Mouse (Mus musculus): ENCODE data around the gene Ube2f. TPM values are rescaled to one million over a fixed set of nuclear protein-coding genes. Genes with fewer than 3 reads are reported as not detected.

Ube2f gene
- total RNA-seq, 2 experiments from 2014 or later, result 52.5 to 55.5 TPM

DNA sequence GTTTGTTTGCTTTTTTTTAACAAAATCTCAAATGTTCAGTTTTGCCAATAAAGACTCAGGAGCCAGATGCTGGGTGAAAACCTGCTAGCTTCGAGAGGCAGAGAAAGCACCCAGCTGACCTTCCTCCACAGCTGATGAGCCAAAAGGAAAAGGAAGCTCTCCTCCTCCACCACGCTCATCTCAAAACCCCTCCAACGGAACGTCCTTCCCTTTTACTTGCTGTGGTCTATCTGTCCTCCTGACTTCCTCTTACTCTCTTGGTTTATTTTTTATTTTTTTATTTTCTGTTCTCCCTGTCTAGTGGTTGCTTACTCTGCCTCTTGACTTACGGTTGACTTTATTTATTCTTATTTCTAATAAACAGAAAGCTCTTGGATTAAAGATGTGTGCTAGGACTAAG is 14.7 kb upstream of the Ube2f start:
- DNase-seq (ENCODE audit: low spot score in 2 of 2), result no peak

DNA sequence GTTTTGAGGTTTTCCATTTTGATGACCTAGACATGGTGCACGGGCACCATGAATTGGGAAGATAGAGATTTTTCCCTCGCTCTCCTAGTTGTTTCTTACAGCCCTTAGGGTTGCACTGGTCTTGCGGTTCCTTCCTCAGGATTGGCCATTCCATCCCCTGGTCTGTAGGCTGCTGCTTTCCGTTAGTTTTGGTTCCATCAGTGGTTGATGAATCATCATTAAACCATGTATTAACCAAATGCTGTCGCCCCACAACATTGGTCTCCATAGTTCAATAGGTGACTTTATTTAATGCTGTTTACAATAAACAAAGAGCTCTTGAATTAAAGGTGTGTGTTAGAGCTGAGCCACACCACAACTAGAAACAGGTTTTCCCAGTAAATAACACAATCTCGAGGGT is 12.4 kb upstream of the Ube2f start:
- DNase-seq (ENCODE audit: low spot score in 2 of 2), result no peak

DNA sequence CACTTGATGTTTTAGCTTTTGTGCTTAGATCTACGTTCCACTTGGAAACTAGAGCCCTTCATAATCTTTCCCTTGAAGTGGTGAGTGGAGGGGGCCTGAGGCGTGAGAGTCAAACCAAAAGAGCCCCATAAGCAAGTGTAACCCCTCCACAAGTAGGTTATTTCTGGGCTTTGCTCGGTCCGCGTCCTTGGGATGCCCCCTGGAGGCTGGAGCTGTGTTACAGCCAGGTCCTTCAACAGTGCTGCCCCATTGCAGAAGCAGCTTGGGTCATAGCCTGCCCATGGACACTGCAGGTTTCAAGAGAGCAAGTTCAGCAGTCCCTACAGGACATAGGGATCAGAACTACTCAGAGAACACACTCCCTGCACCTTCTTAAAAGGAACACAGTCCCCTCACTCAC is 11.0 kb upstream of the Ube2f start:
- peak; percentile 34 to 59 for DNase-seq (ENCODE audit: low spot score in 2 of 2)

DNA sequence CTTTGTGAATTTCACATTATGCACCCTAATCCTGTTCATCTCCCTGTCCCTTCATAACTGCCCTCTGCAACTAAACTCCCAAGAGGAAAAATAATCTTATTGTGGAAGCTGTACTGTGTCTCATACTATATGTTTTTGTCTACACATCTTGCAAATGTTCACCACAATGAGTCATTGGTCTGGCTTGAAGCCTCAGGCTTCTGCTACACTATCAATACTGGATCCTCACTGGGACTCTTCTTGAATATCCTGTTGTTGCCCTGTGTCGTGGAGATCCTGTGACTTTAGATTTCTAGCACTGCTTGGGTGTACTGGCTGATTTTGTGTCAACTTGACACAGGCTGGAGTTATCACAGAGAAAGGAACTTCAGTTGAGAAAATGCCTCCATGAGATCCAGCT is 10.3 kb upstream of the Ube2f start:
- DNase-seq (ENCODE audit: low spot score in 2 of 2), result no peak

DNA sequence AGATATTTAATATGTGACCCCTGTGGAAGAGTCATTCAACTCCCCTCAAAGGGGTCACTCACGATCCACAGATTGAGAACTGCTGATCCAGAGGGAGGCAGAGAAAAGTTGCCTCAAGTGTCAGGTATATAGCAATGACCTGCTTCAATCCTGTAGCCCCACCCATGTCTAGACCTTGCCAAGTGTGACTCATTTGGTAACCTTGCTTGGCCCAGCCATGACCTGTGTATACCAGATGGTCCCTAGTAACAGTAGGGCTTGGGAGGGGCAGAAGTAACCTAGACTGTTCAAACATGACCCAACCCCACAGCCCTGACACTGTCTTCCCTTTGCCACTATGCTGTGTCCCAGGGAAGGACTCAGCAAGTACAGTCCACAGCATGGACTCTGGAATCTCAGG is 9.4 kb upstream of the Ube2f start:
- no peak for DNase-seq (ENCODE audit: low spot score in 2 of 2)

DNA sequence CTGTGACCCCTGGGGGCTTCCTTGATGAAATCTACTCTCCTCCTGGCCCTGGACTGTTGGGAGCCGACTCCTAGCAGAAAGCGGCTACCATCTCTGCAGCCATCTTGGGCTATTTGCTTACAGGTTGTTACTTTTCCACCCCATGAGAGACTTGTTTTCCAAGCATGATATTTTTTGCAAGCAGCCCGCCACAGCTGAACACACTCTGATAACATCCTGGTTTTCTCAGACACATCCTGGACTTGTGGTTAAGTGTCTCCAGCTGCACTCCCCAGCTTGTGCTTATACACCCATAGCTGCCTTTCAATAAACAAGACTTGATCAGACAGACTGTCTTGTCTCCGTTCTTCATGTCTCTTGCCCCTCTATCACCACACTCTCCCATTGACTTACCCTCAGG is 8.9 kb upstream of the Ube2f start:
- no peak for DNase-seq (ENCODE audit: low spot score in 2 of 2)

DNA sequence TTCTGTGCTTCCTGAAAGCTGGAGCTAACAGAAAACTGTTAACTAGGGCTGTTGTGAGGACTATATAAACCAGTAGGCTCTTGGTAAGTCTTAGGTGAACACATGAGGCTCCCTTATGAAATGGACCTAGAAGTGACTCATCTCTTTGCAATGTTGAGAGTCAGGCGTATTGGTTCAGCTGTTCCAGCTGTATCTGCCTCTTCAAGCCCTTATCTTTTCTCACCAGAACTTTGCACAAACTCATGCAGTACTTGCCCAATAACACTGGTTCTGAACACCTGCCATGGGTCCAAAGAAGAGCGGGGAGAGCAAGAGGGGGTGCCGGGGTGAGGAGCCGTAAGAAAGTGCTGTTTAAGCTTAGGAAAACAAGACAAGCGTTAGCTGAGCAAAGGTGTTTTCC is 1.9 kb upstream of the Ube2f start:
- no peak for DNase-seq (ENCODE audit: low spot score in 2 of 2)

DNA sequence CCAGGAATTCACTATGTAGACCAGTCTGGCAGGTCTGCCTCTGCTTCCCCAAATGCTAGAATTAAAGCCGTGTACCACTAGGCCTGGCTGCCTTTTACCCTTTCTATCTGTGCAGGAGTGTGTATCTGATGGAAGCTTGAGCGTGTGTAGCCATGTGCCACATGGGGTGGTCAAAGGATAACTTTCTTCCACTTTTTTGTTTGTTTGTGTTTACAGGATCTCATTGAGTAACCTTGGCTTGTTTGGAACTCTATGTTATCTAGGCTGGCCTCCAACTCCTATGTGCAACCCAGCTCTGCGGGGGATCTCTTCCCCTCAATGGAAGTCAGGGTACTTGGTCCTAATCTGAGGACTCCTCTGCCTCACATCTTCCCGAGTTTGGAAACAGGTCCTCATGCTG is 1.1 kb upstream of the Ube2f start:
- DNase-seq (ENCODE audit: low spot score in 2 of 2), result no peak

DNA sequence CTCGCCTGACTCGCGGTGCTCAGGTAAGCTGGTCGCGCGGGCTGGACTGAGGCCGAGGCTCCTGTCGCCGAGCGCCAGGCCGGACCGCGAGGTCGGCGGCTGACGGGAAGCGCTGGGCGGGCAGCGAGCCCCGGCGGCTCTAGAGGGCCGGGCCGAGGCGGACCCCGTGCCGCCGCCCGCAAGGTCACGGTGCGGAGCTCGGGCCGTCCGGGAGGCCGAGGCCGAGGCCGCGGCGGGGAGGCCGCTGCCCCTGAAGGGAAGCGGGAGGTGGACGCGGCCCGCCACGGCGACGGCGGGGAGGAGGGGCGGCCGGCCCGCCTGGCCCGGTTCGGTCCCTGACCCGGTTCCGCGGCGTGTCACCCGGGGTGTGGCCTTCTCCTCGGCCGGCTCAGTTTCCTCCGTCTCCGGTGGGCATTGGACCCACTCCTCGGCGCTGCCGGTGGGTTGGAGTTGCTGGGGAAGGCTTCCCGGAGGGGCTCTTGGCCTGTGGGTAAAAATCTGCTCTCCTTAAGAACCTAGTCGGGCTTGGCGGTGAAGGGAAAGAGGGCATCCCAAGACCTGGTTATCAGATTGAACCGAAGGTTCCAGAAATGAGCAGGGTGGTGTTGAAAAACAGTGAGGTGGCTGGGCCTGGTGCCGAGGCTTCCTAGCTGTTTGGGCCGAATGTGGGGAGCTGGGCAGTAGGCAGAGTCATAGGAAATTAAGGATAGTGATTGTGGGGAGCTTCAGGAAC is 477 bp downstream of the Ube2f start:
- DNase-seq (ENCODE audit: low spot score in 2 of 2), result peak in 1 of 2 experiments; percentile 24

DNA sequence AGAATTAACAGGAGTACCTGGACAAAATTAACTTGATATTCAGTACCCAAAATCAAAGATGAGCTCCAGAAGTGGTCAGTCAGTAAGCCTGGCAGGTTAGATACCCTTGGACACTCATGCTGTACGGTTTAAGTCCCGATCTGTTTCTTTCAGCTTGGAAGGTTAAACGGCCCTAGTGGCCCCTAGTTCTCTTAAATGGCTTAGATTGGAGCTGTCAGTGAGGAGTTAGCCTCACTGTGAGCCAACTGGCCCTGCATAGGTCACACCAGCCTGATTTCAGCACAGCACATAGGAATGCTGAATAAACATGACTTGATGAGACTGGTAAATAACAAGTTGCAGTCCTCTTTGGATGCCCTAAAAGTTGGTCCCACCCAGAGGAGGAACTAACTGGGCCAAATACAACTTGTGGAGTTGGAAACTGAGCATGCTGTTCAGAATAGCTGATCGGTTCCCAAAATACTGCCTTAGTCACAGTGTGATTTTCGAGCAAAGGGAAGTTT is 1.1 kb downstream of the Ube2f start:
- DNase-seq (ENCODE audit: low spot score in 2 of 2), result no peak

DNA sequence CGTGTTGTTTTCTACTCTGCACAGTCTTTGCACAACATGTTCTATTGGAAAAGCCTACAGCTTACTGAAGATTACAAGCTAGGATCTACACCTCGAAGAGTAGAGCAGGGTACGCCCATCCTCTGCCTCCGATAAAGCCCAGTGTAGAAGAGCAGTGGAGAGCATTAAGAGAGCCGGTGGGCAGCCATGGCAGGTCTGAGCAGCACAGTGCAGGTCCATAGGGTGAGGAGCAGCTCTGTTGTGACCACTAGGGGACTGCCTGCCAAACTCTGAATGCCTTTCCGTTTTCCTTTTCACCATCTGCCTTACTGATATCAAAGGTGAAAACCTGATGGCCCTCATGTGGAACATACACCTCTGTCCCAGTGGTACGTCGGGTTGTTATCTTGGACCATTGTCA is 1.8 kb downstream of the Ube2f start:
- no peak for DNase-seq (ENCODE audit: low spot score in 2 of 2)

DNA sequence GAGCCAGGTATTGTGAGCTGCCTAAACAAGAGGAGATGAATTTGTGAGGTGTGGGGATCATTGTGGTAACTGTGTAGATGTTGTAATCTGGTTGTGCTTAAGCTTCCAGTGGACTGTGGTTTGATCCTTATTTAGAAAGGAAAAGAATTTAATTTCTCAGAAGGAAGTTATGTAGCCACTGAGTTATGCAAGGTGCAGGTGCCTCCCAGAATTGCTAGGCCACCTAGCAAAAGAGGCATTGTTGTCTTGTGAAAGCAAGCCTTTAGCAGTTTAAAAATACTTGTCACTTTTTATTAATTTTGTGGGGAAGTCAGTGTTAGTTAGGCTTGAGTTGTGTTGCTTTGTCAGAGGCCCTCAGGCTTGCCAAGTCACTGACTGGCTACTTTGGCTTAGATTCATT is 7.8 kb downstream of the Ube2f start:
- DNase-seq (ENCODE audit: low spot score in 2 of 2), result no peak

DNA sequence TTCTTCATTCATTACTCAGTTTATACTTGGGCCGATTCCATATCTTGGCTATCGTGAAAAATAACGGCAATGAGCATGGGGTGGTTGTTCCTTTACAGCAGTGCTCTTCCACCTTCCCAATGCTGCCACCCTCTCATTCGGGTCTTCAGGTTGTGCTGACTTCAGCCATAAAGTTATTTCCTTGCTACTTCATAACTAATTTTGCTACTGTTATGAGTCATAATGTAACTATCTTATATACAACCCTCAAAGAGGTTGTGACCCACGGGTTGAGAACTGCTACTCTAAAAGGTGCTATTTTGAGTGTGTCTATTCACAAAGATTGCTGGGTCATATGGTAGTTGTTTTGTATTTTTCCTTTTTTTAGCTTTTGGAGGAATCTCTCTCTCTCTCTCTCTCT is 9.7 kb downstream of the Ube2f start:
- DNase-seq (ENCODE audit: low spot score in 2 of 2), result no peak

DNA sequence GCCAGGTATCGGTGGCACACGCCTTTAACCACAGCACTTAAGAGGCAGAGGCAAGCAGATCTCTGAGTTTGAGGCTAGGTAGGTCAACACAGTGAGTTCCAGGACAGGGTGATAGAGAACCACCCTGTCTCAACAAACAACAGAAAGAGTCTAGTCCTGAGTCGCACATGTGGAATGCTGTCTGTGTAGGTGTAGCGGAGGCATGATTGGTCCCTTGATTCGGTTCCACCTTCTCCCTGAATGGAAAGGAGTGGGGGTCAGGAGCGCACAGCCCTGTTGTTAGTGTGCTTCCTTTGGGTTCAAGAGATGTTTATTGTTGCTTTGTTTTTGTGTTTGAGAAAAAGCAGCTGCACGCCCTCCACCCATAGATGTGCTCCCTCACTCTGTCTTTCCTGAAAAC is 12.4 kb downstream of the Ube2f start:
- DNase-seq (ENCODE audit: low spot score in 2 of 2), result no peak

DNA sequence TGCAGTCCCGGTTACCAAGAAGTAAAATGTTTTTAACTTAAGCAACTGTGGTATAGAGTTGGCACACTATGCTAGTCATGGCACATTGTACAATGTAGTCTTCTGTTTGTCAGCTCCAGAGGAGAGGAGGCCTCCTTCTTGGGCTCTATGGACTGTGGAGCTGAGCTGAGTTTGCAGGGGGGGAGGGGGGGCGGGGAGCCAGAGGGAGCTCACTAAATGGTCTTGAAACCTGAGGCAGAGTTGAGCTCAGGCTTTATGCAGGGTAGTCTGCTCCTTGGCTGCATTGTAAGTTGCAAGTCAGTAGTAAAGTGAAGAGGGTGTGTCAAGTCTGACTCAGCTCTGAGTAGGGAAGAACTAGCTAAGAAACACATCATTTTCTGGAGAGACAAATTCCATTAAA is 22.2 kb downstream of the Ube2f start:
- DNase-seq (ENCODE audit: low spot score in 2 of 2), result no peak

DNA sequence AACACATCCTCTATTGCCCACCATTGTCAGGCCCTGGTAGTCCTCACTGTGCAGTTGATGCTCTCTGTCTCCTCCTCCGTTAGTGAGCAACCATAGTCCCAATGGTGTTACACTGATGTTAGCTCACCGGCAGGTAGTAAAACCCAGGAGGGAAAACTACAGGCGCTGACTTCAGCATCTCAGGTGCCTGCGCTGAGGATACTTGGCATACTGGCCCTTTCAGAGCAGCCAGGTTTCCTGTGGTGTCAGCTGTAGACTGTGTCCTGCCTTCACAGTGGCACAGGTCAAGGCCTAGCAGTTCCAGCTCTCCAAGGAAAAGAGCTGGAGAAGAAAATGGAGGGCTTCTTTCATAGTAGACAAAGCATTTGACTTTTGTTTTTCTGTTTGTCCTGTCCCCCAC is 26.5 kb downstream of the Ube2f start:
- DNase-seq (ENCODE audit: low spot score in 2 of 2), result no peak

DNA sequence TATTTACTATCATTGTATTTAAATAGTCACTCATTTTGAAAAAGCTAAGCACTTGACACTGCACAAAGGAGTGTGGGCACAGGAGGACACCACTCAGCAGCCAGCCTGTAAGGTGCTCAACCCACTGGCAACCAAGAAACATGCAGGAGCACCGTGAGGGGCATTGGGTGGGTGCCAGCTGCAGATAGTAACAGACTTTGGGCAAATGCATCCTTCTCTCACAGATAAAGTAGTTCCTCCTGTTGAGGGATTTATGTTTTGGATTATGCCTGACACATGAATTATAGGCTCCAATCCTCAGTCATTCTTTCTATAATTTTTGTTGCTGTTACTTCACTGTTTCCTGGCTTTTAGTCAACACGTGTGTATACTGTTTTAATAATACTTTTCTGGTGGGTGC is 27.4 kb downstream of the Ube2f start:
- no peak for DNase-seq (ENCODE audit: low spot score in 2 of 2)

DNA sequence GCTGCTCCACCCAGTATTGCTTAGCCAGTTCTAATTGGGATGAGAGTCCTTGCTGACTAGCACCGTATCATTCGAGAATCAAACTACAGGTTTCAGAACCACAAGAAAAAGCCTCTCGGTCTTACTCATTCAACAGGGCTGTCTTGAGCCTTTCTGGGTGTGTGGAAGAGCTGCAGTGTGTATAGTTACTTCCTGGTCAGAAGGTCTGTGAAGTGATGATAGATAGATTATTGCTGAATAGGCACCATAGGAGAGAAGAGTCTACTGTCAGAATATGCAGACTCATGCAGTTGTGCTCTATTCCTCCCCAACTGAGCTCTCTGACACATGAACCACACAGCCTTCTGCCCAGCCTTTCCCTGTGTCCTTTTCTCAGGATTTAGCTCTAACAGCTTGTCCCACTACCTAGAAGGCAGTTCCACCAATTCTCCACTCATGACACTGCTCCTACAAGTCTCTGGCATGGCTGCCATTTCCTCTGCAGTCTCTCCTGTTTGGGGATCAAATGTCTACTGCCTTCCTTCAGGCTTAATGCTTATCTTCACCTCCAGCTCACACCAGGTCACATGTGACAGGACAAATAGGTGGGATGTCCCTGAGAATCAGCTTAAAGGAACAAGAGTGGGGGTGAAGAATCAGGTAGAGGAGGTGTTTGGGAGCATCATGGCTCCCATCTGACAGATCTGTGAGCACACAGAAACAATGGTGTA is 28.5 kb downstream of the Ube2f start:
- DNase-seq (ENCODE audit: low spot score in 2 of 2), result no peak

DNA sequence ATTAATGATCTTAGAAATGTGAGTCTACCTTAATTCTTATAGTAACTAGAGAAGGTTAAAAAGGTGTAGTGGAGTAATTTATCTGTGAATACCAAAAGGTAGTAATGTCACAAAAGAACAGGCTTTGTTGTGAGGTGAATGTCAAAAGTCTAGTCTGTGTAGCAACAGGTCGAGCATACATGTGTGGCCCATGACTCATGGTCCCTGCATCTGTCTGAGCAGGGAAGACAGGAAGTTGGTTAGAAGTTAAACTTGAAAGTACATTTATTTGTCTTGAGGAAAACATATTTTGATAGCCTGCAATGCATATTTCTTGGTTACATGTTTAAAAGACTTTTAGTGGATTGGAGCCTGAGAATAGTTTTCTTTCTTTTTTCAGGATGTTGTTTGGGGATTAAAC is 29.0 kb downstream of the Ube2f start:
- no peak for DNase-seq (ENCODE audit: low spot score in 2 of 2)

DNA sequence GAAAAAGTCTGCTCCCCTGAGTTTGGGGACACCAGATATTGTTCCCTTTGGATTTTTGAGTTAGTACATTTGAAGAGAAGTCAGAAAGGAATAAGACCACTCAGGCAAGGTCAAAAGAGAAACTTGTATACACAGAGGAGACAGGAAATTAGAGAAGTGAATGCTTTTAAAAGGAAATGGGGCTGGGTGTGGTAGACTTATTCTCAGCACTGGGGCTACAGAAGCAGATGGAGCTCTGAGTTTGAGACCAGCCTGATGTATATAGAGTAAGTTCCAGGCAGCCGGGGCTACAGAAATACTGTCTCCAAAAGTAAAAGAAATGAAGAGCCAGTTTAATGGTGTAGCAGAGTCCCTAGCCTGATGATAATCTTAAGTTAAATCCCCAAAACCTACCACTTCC is 32.5 kb downstream of the Ube2f start:
- DNase-seq (ENCODE audit: low spot score in 2 of 2), result no peak

DNA sequence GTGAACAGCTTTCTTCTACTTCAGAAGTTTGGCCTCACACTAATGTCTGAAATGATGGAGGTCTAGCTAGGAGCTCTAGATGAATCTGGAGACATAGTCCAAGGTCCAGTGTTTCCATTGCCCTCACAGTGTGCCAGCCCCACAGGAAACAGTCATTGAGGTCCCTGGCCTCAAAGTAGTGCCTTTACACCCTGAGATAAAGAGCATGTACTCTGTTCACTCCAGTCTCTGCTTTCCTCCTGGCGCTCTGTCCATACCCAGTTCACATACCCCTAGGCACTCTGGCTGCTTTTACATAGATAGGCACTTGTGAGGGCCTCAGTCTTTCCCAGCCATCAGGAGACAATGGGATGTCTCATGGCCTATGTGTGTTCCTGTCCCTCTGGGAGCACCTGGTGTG is 39.3 kb downstream of the Ube2f start:
- no peak for DNase-seq (ENCODE audit: low spot score in 2 of 2)

DNA sequence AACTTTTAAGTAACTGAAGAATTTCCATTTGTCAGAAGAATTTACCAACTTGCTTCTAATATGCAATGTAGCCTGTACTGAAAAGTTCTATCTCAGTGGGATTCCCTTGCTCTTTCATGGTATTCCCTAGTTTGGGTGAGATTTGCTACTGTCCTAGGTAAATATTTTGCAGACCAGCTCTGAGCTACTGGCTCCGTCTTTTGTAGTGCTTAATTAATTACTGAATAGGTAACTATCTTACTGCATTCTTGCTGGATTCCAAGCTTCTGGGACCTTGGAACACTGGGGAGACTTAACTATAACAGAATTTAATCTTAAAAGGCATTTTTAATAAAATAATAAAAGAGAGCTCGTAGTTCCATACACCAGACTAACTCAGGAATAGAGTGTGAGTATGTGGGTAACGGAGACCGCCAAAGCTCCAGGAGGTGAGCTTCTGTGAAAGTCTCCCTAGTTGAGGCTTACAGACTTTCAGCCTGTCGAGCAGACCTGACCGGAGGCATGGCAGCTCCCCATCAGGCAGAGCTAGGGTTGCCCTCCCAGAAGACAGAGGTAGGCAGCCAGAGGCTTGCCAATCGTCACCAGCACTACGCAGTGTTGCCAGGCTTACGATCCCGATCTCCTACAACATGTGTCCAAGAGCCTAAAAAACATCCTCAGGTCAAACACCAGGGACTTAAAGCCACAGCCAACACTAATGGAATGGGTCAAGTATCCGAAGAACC is 42.2 kb downstream of the Ube2f start:
- no peak for DNase-seq (ENCODE audit: low spot score in 2 of 2)

Measured in gastrocnemius, postnatal 4 days (tissue).